Mouse (Mus musculus) ES-Bruce4 (cell line): ENCODE results near the gene Fam155a.

ENCODE experiments used
- CTCF ChIP-seq: IDR thresholded peaks from one replicate; pipeline ENCODE4 v1.8.1; 2011; ENCODE audit warnings: low read depth, low read length
- EP300 ChIP-seq: IDR thresholded peaks from 2 replicates; pipeline ENCODE4 v1.6.1; 2011; ENCODE audit warnings: low read depth, low read length; ENCODE audit not compliant: insufficient read depth
- POLR2A ChIP-seq: IDR thresholded peaks from one replicate; pipeline ENCODE4 v1.8.1; 2011; ENCODE audit warnings: low read length; ENCODE audit not compliant: insufficient read depth

DNA sequence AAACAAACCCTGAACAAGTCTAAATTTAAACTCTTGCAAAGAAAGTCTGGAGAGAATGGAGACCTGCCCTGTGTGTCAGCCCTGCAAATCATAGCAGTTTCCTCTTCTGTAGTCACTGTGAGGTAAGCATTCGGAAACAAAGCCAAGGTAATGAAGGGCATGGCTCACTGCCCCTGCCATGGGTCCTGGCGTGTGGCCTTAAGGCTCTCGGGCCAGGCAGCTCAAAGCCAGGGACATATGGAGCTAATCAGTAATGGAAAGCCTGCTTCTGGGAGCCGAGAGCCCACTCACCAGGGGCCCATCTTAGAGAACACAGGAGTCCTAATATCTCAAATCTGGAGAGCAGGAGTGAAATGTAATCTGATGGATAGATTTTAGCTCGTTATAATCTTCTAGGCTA is 525.0 kb downstream of the Fam155a start:
- TF ChIP-seq EP300 (no peak), CTCF (no peak), POLR2A (no peak)
